Mouse (Mus musculus) brain, embryonic 14.5 days (tissue): ENCODE results near the gene Erg.

Experiments
- CTCF ChIP-seq: fragments of 200-500 bp; IDR thresholded peaks from 2 replicates; pipeline ENCODE4 v1.5.1; 2012; ENCODE audit warnings: inconsistent platforms, mild to moderate bottlenecking, moderate library complexity, borderline replicate concordance; ENCODE audit not compliant: insufficient read depth, insufficient read length; ENCODE audit errors: extremely low read depth
- POLR2A ChIP-seq: fragments of 200-500 bp; IDR thresholded peaks from 2 replicates; pipeline ENCODE4 v1.6.1; 2012; ENCODE audit warnings: mild to moderate bottlenecking, inconsistent platforms, borderline replicate concordance; ENCODE audit not compliant: poor library complexity, insufficient read depth, insufficient read length, severe bottlenecking; ENCODE audit errors: extremely low read depth

DNA sequence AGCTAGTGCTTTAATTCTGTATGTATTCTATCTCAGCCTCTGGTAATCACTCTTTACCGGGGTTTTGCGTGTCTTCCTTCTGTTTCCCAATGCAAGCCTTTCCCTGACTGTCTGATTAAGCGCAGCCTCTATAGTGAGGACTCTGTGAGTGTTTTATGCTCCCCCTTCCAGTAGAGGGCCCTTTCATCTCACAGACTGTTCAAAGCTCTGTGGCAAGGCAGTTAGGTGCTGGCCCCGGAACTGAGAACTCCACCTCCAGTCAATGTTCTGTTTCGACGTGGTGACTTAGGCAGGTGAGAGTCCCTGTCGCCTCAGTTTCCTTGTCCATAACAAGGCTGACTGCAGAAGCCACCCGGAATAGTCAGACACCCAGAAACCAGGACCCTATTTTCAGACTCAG, 244.4 kb downstream of the Erg start:
- TF ChIP-seq CTCF (no peak), POLR2A (no peak)
